Mouse (Mus musculus) lung, adult 2 months (tissue): ENCODE measurements around the gene Magi3. TPM values are rescaled to one million over a fixed set of nuclear protein-coding genes. Genes with fewer than 3 reads are reported as not detected.

ENCODE experiments used
- DNase-seq: peaks from one replicate; pipeline ENCODE4 v3.0.0; 2022
- H3K4me1 ChIP-seq: fragments of 200-500 bp; 2 replicates; pipeline ENCODE4 v1.6.1; 2011; ENCODE audit warnings: low read length; ENCODE audit not compliant: control insufficient read depth, insufficient read depth
- H3K4me3 ChIP-seq: fragments of 200-500 bp; replicated peaks from 2 replicates; pipeline ENCODE3; 2011; ENCODE audit warnings: low read depth, mild to moderate bottlenecking, control low read depth, low read length; ENCODE audit errors: extremely low read depth
- CTCF ChIP-seq: fragments of 200-500 bp; IDR thresholded peaks from 2 replicates; pipeline ENCODE4 v1.5.1; 2011; ENCODE audit warnings: mild to moderate bottlenecking, low read length, control low read depth; ENCODE audit not compliant: insufficient read depth
- POLR2A ChIP-seq: fragments of 200-500 bp; IDR thresholded peaks from 2 replicates; pipeline ENCODE4 v1.6.1; 2011; ENCODE audit warnings: low read depth, mild to moderate bottlenecking, control low read depth, low read length, borderline replicate concordance; ENCODE audit errors: extremely low read depth
- WGBS: fragments of 180-500 bp; shearing (Covaris S2); methylation state at CpG from one replicate; pipeline ENCODE4 v1.1.7; 2018; 5-methylcytosine and 5-hydroxymethylcytosine counted together
- polyA plus RNA-seq: library from polyadenylated mRNA; depleted of rRNA; stranded (reverse); fragments of >200 nt; gene quantifications from 2 replicates; pipeline ENCODE4 v1.2.3, GENCODE M21; 2012

The Magi3 gene
- polyA plus RNA-seq, 1 experiment = 22.6 TPM

DNA sequence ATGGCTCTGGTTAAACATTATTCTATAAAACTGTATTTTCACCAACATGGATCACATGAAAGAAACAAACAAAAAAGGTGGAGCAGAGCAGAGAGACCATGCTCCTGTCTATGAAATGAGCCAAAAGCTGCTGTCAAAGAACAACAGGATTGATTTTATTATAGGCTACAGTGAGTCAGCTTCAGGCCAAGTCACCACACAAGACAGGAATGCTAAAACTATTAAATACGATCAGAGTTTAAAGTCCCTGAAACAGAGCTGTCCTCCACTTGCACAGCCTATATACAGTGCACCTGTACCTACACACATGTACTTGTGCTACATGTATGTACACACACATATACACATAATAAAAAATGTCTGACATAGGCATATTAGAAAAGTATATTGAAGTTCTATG lies 138.1 kb downstream of the Magi3 start:
- TF ChIP-seq POLR2A (no peak), CTCF (no peak)
- DNase-seq = no peak
- WGBS = 58% methylated on average over 1 of the region's 1 CpGs
- H3K4me3 ChIP-seq = no peak overlapping the region
- H3K4me1 ChIP-seq = no peaks in the 10 kb centered on the region; the same call in 1 of the 2 replicates

DNA sequence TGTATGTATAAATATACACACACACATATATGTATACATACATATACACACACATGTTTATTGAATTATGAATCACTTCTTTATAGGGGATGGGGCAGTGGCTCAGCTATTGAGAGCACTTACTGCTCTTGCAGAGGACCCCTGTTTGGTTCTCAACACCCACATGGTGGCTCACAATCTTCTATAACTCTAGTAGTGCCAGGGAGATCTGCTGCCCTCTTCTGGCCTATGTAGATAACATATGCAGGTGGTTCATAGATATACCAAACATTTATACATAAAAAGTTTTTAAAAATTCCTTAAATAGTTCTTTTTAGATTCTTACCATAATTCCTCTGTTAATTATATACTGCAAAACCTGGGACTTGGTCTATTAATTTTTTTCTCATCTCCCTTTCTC lies 141.4 kb downstream of the Magi3 start:
- no peak for TF ChIP-seq POLR2A
- no peak for TF ChIP-seq CTCF
- H3K4me1 ChIP-seq = no peaks in the 10 kb centered on the region; the same call in 1 of the 2 replicates
- no peak for DNase-seq
- no peak overlapping the region for H3K4me3 ChIP-seq

DNA sequence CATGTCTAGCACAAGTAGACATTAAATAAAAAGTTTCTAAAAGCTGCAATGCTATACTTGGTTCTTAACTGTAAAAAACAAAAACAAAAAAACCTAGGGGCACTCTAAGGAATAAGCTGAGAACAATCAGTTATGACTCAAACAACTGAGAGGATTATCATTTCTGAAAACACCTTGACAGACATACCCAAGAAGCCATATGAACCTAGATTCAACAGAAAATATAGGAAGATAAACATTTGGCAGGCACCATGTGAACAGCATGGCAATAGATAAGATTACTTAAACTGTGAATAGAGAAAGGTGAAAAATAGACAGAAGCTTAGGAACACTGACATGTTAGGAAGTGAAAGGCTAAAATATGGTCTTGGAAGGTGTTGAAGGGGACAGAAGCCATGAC lies 150.8 kb downstream of the Magi3 start:
- TF ChIP-seq CTCF = no peak
- no peak for TF ChIP-seq POLR2A
- DNase-seq = no peak
- H3K4me3 ChIP-seq = no peak overlapping the region
- no peaks in the 10 kb centered on the region for H3K4me1 ChIP-seq

DNA sequence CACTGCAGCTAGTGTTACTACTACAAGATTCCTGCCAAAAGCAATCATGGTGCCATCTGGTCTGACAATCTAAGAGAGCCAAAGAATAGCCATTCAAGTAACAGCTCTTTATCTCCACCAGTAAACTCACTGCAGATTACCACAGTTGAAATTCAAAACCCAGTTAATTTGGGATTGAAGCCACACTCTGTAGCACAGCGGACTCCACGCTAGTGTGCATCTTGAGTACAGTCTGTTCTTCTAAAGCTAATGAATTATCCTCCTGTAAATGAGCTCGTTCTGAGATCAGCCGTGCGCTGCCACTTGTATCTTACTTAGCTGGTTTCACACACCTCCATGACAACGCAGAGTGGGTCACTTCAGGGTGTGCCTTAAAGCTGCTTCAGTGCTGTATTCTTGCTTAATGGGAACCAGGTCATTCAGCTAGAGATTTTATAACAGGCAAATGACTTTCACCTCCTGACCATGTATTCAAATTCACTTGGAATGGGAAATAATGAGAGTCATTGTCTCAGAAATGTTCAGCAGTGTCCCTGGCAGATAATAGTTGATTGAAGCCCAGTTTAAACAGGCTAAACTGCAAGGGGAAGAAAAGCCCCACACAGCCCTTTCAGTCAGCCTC lies 161.1 kb downstream of the Magi3 start:
- 70% methylated on average over 6 of the region's 6 CpGs for WGBS
- DNase-seq = no peak
- no peak for TF ChIP-seq CTCF
- Histone ChIP-seq H3K4me3 (no peak overlapping the region), H3K4me1 (no peaks in the 10 kb centered on the region)

DNA sequence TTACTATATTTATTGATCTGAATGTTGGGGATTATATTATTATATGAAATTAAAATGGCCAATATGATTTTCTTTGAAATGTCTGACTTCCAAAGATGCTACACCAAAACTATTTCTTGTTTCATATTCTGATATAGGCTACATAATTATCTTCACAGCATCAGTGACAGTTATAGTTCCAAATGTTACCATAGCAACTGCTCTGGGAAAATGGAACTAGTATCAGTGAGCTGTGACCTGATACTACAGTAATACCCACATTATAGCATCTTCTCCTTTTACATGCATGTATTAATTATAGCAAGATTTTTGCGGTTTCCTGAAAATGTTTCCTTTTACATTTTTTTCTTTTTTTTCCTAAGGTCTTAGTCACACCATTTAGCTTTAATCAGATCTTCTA lies 187.4 kb downstream of the Magi3 start:
- 96% methylated on average over 1 of the region's 1 CpGs for WGBS
- no peaks in the 10 kb centered on the region for H3K4me1 ChIP-seq
- DNase-seq = no peak
- H3K4me3 ChIP-seq = no peak overlapping the region
- TF ChIP-seq POLR2A (no peak), CTCF (no peak)

DNA sequence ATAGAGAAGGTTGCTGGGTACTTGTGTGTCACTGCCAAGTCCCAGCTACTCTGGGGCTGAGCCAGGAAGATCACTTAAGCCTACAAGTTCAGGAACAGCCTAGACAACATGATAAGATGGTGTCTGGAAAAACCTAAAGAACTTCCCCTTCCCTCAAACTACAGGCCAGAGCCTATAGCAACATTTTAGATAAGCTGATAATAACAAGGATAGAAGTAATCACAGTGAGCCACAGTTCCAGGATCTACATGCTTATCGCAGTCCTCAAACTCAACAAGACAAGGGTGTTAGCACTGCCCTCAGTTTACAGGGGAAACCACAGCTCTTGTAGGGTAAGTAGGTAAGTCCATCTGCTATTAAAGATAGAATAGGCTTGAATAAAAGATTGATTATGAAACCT lies 188.1 kb downstream of the Magi3 start:
- WGBS = 95% methylated on average over 1 of the region's 1 CpGs
- Histone ChIP-seq H3K4me3 (no peak overlapping the region), H3K4me1 (no peaks in the 10 kb centered on the region)
- TF ChIP-seq POLR2A = no peak
- TF ChIP-seq CTCF = no peak
- DNase-seq = no peak

DNA sequence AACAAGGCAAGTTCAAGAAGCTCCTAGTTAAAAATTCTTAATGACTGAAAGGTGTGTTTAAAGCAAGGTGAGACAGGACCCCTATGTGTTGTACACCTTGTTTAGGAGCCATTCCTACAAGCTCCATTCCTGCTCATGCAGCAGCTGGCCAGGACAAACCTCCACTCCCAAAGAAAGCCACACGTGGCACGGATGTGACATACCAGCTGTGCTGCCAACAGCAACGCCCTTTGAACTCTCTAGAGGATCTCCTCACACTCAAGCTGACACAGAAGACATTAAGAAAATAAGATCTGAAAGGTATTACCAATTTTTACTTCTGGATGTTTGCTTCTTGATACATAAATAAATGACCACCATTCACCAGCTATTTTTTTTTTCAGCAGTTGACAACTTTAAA lies 193.2 kb downstream of the Magi3 start:
- Histone ChIP-seq H3K4me3 (no peak overlapping the region), H3K4me1 (no peaks in the 10 kb centered on the region)
- WGBS = 52% methylated on average over 3 of the region's 3 CpGs
- TF ChIP-seq POLR2A (no peak), CTCF (no peak)
- no peak for DNase-seq

DNA sequence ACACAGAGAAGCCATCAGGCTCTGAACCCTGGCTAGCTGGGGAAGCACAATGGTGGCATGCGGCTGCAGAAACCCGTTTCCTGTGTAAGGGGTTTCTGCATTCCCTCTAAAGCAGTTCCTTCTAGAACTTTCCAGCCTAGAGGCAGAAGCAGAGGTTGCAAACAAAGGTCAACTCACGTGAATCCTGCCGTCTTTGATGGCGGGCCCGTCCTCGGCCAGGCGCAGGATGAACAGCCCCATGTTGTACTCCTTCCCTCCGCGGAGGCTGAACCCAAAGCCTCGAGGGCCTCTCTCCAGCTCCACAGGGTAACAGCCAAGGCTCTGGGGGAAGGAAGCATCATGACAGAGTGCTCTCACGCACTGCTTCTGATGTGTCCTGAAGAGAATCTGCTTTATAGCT lies 200.1 kb downstream of the Magi3 start:
- H3K4me1 ChIP-seq = no peaks in the 10 kb centered on the region
- 89% methylated on average over 12 of the region's 12 CpGs for WGBS
- TF ChIP-seq POLR2A (no peak), CTCF (no peak)
- H3K4me3 ChIP-seq = no peak overlapping the region
- DNase-seq = no peak

DNA sequence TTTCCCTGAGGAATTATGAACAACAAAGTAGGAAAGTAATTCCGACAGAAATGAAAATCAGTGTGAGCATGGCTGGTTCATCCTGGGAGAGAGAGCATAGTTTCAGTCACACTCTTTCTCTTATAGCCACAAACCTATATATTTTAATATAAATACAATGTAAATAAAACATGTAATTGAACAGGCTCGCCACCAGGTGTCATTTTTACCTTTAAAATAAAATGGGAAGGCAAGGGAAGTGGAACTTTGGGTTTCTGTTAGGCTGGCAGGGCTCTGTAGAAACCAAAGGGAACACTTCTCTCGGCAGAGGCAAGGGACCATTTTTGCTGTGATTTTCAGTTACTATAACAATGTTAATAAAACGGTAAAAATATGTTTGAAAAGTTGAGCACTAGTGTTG lies 200.7 kb downstream of the Magi3 start:
- no peak for TF ChIP-seq POLR2A
- TF ChIP-seq CTCF = no peak
- WGBS = 66% methylated on average over 4 of the region's 4 CpGs
- Histone ChIP-seq H3K4me1 (peaks cover 2% of the 10 kb centered on the region; the same call in 1 of the 2 replicates), H3K4me3 (no peak overlapping the region)
- DNase-seq = no peak

DNA sequence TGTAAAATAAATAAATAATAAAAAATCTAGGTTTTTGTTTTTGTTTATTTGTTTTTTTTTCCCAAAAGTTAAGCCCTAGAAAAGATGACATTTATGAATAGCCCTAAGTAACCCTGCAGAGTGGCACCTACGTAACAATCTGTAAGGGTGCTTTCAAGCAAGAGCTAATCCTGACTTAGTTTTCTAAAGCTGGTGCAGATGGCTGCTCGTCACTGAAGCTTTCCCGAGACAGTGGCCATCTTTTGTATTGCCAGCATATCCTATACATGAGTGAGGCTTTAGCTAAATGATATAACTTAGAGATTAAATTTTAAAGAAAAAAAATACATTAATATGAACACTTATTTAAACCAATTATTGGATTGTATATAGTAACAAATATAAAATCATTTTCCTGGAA lies 202.2 kb downstream of the Magi3 start:
- Histone ChIP-seq H3K4me3 (no peak overlapping the region), H3K4me1 (peaks cover 4% of the 10 kb centered on the region; the same call in 1 of the 2 replicates)
- 91% methylated on average over 3 of the region's 3 CpGs for WGBS
- peak; percentile 1 for DNase-seq
- no peak for TF ChIP-seq CTCF
- TF ChIP-seq POLR2A = no peak
